Comparison of ENCODE assay signal across 9 mouse cellular contexts in genomic region chr13:4603431-4603830, GRCm38 (mm10). TPM values are rescaled to one million over a fixed set of nuclear protein-coding genes. Genes with fewer than 3 reads are reported as not detected.
"Had no signal": no experiment of that assay in that cellular context is flagged by ENCODE, and none has a peak within 500 bp of the region (broad histone marks: within the 10 kb centered on the region; RNA-seq: fewer than 3 reads in every experiment).

No protein-coding gene starts in this region.

RNA-seq across cellular contexts. Expression of gene Akr1c21, which starts 29.6 kb away (rescaled TPM):
- polyA plus RNA-seq: neural tube, embryonic 13.5 days; neural tube, embryonic 14.5 days; neural tube, embryonic 15.5 days; small intestine, adult 2 months; spleen, adult 2 months; stomach, embryonic 14.5 days; stomach, embryonic 16.5 days; stomach, postnatal 0 days; urinary bladder, adult 2 months had no signal
